Mouse (Mus musculus) right cerebral cortex, postnatal 36 days (tissue): Measurements from ENCODE around the gene Ano6.
A peak's percentile ranks its signal among the peaks of the same experiment; 100 is the strongest.

Experiments used
- DNase-seq, 2 experiments: peaks; one replicate each; pipeline ENCODE4 v3.0.0; 2022; ENCODE audit warnings: low spot score in 2 of 2, mixed read lengths in 1 of 2

The Ano6 gene

DNA sequence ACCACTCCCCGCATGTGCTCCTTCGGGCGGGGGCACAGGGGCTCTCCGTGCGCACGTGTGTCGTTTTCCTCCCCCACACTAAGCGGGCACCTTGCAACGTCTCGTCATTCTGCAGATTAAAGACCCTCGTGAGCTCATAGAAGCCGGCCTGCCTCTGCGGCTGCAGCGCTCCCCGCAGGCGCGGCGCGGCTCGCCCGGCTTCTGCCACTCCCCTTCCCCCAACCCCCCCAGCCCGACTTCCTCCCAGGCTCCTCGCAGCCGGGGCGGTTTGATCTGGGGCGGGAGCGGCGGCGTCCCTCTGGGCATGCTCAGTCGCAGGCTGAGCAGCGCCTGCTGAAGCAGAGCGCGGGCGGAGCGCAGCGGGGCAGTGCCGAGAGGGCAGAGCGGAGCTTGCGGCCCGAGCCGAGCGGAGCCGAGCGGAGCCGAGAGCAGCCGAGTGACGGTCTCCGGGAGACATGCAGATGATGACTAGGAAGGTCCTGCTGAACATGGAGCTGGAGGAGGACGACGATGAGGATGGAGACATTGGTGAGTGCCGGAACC is at the start of gene Ano6:
Ano6 (plus strand) TSS at position 315 of the 543 bp plus-strand sequence.
- peak; percentile 87 to 89 for DNase-seq

DNA sequence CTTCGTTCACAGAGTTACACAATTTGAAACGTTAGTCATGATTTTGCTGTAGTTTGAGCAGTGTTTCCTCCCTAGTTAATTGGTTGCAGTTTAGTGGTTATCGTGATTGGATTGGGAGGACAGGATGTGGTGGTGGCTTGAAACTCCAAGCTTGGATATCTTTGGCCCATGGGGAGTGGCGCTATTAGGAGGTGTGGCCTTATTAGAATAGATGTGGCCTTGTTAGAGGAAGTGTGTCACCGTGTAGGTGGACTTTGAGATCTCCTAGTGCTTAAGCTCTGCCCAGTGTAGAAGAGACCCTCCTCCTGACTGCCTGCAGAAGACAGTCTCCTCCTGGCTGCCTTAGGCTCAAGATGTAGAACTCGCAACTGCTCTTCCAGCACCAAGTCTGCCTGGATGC is 47.7 kb upstream of the Ano6 start:
- DNase-seq: no peak

DNA sequence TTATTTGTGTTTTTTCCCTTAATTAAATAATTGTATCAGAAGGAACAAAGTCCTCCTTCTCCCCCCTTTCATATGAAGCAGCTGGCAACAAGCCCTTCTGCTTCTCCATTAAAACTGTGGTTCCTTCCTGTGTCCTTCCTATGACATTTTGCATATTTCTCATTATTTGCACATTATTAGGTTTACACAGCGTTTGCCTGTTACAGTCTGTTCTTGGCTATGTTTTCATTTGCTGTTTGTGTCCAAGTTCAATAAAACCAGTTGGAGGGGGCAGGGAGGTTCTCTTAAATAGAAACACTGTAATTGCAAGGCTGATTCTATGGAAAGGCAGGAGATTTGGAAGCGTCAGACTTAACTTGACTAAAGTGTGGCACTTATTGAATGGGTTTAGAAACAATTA is 46.8 kb upstream of the Ano6 start:
- DNase-seq: no peak

- DNase-seq: no peak
These were observed 45.1 kb upstream of the Ano6 start for GRCm38 (mm10) chr15:95745346-95746106.

GRCm38 (mm10) chr15:95746513-95746912 is 44.1 kb upstream of the Ano6 start:
- DNase-seq: no peak

DNA sequence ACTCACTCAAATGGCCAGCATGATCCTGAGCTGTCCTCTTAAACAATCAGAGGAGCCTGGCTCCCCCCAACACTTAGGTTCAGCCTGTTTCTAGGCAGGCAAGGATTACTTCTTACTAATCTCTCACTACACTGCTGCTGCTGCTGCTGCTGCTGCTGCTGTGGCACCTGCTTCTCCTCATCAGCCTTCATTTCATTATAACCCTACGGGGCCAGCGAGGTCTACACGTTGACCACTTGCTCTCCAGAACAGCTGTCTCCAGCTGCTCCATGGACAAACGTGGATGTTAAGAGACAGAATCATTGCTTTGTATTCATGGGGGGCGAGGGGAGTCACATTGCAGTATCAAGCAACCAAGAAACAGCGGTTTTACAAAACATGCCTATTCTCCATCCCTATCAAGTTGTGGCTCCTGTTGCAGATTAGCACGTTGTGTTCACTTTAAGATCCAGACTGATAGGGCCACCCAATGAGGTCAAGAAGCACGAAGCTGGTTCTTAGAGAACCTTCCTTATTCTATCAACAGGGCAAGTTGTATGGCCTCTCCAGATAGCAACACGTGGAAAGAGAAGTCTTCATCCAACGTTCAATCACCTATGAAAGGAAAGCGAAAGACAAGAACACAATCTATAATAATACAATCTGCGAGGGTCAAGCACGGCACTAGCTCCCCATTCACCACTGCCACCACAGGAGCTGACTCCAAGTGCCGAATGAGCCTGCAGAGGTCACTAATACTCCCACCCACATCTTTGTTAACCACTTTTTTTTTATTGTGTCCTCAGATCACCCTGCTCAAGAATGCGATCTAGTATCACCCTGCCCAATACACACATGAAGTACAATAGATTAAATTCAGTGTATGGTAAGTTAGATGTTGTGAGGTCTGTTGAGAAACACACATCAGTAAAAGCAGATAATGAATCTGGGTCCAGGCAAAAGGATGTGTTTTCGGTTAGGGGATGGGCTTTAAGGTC is 43.4 kb upstream of the Ano6 start:
- no peak for DNase-seq

GRCm38 (mm10) chr15:95749216-95749615 is 41.4 kb upstream of the Ano6 start:
- no peak for DNase-seq

GRCm38 (mm10) chr15:95750038-95750437 is 40.6 kb upstream of the Ano6 start:
- DNase-seq: no peak

GRCm38 (mm10) chr15:95751832-95752676 is 38.6 kb upstream of the Ano6 start:
- DNase-seq: no peak

GRCm38 (mm10) chr15:95752677-95753019 is 38.0 kb upstream of the Ano6 start:
- DNase-seq: no peak

GRCm38 (mm10) chr15:95753031-95753430 is 37.6 kb upstream of the Ano6 start:
- no peak for DNase-seq

DNA sequence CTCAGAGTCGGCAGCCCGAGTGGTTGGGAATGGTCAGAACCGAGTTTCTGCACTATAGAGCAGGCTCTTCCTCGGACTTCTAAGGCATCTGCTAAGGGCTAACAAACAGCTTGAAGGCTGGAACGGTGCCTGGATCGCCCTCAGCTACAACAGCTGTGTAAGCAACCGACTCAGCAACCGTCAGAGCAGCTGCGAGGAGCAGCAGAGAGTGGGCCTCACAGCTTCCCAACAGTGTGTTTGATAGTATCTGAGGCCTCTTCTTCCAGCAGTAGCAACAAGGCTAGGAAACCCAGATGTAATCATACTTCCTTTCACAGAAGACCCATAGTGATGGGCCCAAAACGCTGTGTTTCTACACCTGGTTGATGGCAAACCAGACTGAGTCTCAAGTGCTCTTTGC is 33.5 kb upstream of the Ano6 start:
- peak; percentile 48 to 54 for DNase-seq

DNA sequence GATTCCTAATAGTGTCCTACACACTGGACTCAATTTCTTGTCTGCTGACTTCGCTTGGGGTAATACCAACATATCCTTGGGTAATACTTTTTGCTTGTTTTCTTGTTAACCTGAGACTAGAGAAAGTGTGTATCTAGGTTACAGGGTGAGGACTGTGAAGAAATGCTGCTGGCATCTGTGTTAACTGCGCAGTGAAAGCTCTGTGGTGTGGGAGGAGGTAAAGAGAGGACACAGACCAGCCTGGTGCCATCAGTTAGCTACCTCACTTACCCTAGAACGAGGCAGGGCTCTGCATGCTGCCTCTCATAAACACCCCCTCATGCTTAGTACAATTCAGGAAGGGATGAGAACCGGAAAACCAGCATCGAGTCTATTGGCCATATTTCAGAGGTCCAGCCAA is 32.6 kb upstream of the Ano6 start:
- no peak for DNase-seq

GRCm38 (mm10) chr15:95758696-95759434 is 31.8 kb upstream of the Ano6 start:
- DNase-seq: no peak

GRCm38 (mm10) chr15:95759857-95760256 is 30.8 kb upstream of the Ano6 start:
- no peak for DNase-seq

DNA sequence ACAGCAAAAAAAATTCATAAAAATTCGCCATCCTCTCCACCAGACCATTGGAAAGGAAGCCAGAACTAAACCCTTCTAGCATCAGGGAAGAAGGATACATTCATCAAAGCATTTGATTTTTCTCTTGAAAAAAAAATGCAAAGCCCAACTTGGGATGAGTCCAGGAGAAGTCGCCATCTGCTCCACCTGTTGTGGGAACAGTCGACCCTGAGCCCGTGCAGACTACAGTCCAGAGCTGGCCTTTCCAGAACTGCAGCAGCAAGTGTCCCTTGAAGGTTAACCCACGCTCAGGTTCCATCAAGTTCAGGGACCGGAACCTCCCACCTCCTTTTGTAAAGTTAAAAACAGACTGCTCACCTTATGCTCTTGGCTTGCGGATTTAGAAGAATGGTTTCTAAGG is 29.2 kb upstream of the Ano6 start:
- DNase-seq: no peak

DNA sequence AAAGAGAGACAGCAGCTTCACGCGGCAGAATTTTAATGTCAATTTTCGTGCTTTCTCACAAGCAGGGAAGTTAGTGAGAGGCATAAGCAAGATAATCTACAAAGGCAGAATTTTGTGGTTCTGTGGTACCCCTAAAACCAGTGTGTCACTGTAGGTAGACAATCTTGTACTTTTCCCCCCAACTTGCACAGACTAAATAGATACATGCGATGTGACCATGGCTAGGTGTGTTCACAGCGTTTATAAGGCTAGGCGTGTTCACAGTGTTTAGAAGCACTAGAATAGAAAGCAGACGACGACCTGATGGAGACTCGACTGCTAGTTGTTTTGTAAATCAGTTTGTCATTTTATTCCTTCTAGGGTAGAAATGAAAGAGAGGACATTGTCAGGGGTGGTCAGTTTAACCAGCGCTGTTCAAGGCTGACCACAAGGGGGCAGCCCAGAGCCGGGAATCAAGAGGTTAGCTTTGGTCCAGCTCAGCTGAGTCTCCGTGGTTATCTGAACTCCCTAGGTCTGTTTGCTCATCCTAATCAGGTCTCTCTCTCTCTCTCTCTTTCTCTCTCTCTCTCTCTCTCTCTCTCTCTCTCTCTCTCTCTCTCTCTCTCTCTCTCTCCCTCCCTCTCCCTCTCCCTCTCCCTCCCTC is 27.9 kb upstream of the Ano6 start:
- DNase-seq: peak; percentile 10 to 32

DNA sequence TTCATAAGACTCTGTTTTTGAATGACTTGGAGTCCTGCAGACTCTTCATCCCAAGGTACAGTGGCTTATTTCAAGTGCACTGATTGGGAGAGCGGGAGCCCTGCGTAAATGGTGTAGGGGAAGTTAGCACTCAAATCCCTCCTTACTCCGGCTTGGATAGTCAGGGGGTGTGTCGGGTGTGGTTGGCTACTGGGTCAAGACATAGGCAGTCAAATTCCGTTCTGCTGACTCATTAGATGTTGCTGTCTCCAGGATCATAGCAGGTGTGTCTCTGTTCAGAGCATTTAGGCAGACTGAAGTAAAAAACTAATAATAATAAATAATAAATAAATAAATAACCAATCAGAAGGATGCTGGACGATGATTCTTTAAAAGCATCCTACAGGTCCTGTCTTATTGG is 27.2 kb upstream of the Ano6 start:
- no peak for DNase-seq

DNA sequence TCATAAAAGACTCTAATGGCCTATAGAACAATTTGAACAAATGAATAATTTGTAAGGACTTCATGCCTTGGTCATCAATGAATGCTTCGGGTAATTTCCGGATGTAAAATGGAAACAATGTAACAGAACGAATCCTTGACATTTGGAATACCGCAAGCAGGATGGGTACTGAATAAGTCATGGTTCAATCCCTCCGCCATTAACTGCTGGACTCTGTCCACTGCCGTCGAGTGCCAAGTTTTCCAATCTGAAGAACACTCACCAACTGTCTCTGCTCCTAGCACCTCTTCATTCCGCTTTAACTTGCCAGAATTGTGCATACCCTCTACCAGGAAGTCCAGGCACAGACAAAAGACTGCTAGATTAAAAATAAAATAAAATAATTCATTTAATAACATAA is 25.4 kb upstream of the Ano6 start:
- no peak for DNase-seq

DNA sequence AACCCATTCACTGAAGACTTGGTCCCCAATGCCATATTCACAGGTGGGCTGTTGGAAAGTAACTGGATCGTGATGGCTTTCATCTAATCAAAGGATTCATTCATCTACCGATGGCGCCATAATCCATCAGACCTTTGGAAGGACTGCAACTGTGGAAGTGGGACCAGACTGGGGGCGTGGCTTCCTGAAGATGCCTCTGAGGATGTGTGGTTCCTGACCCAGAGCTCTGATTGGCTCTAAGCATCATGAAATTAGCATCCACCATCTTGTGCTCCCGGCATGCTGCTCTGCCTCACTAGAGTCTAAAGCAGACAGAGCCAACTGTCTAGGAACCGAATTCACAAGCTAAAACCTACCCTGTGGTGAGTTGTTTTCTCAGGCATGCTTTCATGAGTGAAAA is 24.7 kb upstream of the Ano6 start:
- no peak for DNase-seq

DNA sequence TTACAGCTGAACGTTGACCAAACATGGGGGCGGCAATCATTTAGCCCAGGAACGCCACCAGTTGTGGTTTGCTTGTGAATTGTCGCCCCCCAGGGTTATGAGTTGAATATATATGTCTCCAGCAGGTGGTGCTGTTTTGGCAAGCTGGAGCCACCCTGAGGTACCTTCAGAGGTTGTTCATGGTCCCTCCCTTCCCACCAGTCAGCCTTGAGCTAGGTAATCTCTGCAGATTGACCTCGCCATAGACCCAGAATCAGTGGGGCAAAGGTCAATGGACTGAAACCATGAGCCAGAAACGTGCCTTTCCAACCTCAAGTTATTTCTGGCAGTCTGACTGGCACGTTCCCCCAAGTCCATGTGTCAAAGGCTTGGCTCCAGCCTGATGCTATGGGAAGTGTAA is 22.8 kb upstream of the Ano6 start:
- DNase-seq: no peak
